Mouse (Mus musculus): ENCODE measurements around the gene Etfdh.

Gene Etfdh

DNA sequence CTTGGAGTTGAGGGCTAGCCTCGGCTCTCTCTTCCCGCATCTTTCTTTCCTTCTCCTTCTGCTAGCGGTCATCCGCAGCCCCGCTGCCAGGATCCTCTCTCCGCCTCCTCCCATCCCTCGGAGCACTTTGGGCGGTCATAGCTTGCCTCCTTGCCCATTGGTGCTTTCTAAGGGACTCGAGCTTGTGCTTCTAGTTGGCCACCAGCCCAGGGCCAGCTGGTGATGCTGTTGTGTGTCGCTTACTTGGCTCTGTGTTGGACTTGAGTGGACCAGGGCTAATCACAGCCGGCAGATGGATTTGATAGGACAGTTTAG is at the start of gene Etfdh:
Gene Etfdh (minus strand): TSS at position 85 of the 315 bp plus-strand sequence.
- peak; percentile 58 to 73 for DNase-seq (ENCODE audit: low spot score in 2 of 2)

DNA sequence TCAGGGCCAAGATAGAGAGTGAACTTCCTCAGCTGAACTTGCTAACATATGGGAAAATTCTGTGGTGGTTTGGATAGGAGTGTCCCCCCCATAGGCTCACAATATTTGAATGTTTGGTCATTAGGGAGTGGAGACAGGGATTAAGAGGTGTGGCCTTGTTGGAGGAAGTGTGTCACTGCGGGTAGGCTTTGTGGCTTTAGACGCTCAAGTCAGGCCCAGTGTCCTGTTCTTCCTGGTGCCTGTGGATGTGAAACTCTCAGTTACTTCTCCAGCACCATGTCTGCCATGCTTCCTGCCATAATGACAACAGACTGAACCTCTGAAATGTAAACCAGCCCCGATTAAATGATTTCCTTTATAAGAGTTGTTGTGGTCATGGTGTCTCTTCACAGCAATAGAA is 47.1 kb upstream of the Etfdh start:
- DNase-seq (ENCODE audit: low spot score in 2 of 2): no peak

DNA sequence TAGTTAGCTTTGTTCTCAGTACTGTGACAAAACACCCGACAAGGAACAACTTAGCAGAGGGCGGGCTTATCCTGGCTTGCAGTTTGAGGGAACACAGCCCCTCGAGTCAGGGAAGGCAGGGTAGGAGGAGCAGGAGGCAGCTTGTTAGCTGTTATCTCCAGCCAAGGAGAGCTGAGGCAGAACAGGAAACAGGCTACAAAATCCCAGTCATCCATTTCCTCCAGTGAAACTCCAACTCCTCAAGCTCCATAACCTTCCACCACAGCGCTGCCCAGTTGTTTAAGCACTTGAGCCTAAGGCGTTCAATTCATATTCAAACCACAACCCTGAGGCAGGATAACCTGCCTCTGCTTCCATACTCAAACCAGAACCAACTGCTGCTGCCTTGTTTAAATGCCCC is 45.3 kb upstream of the Etfdh start:
- no peak for DNase-seq (ENCODE audit: low spot score in 2 of 2)

DNA sequence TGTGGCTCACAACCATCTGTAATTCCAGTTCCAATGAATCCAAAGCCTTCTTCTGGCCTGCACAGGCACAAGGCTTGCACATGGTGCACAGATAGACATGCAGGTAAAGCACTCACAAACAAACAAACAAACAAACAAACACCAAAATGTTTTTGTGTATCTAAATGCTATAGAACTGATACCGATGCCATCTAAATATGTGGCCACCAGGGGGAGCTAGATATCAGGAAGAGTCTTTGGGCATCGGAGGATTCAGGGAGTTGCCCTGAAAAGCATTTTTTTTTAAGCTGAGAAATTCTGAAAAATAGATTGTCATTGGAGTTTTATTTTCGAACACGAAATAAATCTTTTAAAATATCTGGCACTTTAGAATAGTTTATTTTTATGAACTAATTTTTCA is 43.8 kb upstream of the Etfdh start:
- peak in 1 of 2 experiments; percentile 34 for DNase-seq (ENCODE audit: low spot score in 2 of 2)

DNA sequence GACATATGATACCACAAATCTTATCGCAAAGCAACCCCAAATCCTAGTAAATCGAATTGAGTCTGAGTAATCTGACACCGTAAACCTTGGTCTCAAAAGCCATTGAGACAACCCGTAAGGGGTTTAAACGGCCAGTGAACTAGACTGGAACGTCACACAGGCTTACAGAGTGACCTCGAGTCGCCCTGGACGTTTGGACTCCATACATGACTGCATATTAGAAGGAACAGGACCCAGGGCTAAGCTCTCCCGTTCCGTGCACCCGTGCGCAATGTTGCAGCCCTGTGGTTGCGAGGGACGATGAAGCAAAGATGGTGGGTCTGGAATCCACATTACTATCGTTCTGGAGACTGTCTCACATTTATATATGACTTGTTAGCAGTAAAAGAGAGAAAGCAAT is 42.9 kb upstream of the Etfdh start:
- no peak for DNase-seq (ENCODE audit: low spot score in 2 of 2)

DNA sequence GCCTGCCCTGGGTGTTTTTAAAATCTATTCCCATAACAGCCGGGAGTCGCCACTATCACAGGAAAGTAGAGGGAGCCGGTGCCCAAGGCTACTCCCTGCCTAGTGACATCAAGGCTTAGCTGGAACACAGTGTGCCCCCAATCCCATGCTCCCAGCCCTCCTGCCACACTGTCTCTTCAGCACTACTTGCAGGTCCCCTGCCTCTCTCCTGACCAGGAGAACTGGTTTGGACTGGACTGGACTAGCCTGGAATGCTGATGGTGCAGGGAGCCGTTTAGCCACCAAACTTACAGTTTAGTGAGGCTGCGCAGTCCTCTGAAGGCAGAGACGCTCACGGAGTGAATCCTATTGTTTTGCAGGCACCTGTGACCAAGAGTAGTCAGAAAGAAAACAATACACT is 41.3 kb upstream of the Etfdh start:
- no peak for DNase-seq (ENCODE audit: low spot score in 2 of 2)

DNA sequence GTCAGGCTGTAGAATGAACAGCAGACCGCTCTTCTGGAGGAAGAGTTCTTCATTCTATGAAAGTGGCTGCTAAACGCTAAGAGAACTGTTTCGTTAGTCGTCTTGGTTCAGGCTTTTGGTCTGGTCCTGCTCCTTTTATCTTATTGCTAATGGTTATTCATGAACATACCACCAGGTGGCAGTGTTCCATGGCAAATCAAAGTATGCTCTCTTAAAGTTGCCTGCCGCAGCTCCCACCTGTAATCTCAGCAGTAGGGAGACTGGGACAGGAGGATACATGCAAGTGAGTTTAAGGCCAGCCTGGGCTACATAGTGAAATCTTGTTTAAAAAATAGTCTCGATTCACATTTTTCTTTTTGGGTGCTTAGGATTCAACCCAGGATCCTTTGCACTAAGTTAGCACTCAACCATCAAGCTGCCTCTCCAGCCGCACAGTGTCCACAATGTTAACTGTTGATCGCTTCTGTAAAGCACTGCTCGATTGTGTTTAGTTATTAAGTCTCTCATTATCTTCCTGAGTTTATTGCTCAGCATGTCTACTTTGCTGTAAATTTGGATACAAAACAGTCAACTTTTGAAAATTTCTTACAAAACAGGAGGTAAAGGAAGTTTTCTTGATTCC is 35.6 kb upstream of the Etfdh start:
- peak in 1 of 2 experiments; percentile 19 for DNase-seq (ENCODE audit: low spot score in 2 of 2)

DNA sequence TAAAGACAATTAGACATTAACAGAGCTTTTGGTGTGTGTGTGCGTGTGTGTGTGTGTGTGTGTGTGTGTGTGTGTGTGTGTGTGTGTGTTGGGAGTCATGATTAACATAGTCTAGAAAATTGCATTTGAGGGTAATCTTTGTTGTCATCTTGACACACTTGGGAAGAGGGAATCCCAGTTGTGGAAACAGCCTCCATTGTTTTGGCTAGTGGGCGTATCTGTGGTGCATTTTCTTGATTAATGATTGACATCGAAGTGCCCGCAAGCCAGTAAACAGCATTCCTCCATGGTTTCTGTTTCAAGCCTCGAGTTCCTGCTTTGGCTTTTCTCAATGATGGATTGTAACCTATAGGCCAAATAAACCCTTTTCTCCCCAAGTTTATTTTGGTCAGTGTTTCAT is 27.4 kb upstream of the Etfdh start:
- no peak for DNase-seq (ENCODE audit: low spot score in 2 of 2)

DNA sequence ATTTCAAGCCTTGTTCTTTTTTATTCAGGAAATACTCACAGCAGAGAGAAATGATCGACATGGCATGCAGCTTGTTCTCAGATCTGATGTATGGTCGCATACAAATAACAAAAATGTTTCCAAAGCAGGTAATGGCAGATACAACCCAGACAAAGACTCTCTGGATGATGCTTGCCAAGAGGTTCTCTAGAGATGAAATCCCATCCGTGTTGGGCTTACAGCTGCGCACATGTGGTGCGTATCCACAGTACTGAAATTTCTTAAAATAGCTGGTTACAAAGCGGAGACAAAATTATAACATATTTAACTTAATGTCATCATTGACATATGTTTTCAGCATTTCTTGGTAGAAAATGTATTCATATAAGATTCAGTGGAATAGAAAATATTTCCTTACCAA is 22.8 kb upstream of the Etfdh start:
- DNase-seq (ENCODE audit: low spot score in 2 of 2): no peak

DNA sequence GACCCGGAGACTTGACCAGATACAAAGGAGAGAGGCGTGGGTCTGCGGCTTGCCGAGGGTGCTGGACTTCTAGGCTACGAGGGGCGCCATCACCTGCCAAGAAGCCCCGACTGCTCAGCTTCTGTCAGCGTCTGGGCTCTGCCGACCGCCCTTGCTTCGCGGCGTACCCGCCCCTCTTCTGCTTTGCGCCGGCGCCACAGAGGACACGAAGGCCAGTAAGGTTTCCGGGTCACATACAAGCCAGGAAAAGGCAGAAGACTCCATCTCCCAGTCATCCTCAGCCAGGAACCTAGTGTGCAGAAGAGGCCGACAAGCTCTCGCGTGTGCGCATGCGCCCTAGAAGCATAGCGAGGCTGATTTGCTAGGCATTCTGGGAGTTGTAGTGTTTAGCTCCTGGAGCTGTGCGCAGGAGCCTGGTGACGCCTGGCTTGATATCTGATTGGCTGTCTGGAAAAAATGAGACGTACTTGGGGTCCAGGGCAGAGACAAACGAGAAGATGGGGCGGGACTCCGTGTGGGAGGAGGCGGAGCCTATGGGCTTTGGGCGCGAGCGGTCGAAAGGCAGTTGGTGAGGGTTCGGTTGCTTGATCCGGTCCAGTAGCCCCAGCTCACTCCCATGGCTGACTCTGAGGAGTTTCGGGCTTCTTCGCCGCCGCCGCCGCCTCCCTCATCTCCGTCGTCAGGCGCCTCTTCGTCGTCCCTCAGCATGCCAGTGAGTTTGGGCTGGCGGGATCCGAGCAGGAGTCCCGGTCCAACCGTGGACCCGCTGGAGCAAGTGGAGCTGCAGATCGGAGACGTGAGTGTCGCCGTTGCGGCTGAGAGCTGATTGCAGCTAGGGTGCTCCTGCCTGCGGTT is 512 bp downstream of the Etfdh start, which contains the start of gene 4930579G24Rik:
Gene 4930579G24Rik (plus strand): TSS at position 519 of the 855 bp plus-strand sequence.
- DNase-seq (ENCODE audit: low spot score in 2 of 2): peak; percentile 98 to 100

DNA sequence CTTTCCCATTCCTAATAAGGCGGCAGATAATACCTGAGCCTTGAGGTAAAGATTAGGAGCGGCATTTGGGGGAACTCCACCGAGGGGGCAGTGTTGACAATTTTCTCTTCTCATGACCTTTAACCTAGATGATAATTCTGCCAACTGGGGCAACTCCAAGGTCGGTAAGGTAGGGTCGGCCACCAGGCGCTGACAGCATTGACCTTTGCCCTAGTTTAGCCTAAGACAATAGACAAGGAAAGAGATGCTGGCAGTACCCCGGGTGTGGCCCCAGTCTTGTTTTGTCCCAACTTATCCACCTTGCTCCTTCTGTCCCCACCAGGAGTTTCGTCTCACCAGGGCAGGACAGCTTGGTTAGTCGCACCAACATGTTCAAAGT is 1.1 kb downstream of the Etfdh start:
- no peak for DNase-seq (ENCODE audit: low spot score in 2 of 2)

DNA sequence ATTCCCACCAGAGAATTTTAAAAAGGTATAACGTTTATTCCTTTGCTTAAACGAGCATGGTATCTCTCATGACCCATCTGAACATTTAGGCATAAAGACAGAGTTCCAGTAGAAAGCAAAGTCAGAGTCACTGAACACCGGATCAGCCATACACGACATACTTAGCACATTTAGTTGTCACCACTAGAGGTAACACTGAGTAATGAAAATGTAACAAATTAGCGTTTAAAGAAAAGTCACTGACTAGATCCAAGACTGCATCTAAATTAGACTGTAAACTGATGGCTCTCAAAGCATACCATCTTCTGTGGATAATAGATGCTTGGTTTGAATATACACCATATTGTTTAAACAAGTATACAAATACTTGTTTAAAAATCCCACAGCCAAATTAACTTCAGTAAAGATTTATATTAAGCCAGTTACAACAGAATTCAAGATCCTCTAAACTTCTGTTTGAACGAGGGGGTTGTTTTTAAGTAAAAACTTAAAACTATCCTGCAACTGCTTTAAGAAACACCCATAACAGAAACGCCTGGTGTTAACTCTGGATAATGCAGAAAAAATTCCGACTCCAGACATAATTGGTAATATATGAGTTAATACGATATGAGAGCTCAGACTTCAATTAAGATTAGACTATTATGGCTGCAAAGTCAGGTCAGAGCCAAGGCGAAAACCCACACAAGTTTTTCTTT is 1.7 kb downstream of the Etfdh start:
- DNase-seq (ENCODE audit: low spot score in 2 of 2): no peak

DNA sequence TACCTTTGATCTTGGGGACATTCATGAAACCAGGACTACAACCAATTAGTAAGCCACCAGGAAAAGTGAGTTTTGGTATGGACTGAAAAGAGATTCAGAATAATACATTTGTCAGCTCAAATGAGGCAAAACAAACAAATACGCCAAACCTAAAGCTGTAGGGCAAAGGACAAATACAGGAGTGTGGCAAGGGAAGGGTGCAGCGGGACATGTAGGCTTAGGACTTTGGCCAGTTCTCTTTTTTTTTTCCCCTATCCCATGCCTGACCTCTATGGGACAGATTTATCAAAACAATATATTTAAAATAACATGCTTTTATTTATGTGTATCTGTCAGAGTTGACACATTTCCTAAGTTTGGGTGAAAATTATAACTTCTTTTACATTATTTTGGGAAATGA is 19.4 kb downstream of the Etfdh start:
- no peak for DNase-seq (ENCODE audit: low spot score in 2 of 2)

DNA sequence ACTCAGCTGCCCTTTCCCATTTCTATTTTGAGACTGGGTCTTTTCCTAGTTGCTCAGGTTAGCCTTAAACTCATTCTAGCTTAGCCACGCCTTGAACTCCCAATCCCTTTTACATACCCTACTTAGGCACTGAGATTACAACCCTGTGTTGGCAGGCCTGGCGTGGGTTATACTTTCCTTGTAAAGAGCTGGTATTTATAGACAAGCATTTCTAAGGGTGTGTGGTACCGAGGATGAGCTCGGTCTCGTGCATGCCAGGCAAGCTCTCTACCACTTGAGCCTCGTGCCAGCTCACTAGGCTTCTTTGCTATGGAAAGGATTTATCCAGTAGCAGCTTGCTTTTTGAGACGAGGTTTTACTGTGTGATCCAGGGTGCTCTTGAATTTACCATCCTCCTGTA is 33.8 kb downstream of the Etfdh start:
- DNase-seq (ENCODE audit: low spot score in 2 of 2): no peak

DNA sequence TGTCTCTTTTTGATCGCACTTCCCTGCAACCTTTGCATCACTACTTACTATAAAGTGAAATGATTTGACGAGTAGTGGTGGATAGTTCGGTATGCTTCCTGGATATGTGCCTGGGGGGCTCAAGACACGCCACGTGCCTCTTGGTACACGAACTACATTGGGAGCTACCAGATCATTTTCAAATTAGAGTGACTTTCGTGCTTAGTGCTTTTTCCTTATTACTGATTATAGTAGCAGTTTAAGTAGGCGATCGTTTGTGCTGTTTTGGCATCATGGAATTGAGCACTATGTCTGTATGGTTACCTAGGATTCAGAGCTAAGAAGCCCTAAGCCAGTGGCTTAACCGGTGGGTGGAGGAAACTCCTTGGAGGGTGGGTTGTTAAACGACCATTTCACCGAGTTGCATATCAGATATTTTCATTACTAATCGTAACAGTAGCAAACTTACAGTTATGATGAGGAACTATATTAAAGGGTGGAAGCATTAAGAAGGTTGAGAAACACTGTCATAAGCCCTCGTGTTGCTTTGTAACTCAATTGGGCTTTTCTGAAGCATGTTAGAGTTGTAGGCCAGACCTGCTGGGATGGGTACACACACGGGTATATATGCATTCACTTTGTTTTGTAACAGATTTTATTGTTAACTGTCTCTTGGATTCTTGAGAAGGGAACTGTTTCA is 37.4 kb downstream of the Etfdh start:
- no peak for DNase-seq (ENCODE audit: low spot score in 2 of 2)

DNA sequence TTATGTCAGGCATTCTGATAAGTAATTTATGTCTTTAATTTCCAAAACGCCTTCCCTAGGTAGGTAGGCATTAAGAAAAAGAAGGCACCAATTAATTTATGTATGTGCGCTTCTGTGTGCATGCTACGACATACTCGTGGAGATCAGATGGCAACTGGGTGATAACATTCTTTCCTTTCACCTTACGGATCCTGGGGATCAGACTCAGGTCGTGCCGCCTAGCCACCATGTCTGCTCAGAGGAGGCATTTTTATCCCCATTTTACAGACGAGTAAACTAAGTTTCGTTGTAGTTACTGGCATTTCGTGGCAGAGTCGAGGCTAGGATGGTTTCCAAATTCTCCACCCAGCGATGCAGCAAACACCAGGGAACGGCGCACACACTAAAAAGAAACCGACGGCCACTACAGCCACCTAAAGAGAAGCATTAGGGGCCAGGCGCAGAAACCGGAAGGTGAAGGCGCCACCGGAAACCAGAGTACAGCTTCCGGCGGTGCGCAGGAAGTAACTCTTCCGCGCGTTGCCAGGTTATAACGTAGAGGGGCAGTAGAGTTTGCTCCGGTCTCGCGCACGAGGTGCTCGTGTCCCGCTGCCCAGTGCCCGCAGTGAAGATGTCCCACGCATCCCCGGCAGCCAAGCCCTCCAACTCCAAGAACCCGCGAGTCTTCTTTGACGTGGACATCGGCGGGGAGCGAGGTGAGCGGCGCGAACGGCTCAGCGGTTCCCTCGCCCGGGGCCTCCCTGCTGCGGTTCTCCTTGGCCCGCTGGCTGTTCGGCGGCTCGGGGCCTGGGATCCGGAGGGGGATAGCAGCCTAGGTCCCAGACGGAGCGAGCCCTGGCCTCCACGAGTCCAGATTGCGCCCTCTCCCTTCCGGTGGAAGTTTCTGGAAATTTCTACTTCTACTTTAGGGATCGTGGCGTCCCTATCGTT is 38.2 kb downstream of the Etfdh start, which contains the start of gene Ppid:
Gene Ppid (plus strand): TSS at position 480 of the 930 bp plus-strand sequence.
- peak; percentile 70 to 79 for DNase-seq (ENCODE audit: low spot score in 2 of 2)

DNA sequence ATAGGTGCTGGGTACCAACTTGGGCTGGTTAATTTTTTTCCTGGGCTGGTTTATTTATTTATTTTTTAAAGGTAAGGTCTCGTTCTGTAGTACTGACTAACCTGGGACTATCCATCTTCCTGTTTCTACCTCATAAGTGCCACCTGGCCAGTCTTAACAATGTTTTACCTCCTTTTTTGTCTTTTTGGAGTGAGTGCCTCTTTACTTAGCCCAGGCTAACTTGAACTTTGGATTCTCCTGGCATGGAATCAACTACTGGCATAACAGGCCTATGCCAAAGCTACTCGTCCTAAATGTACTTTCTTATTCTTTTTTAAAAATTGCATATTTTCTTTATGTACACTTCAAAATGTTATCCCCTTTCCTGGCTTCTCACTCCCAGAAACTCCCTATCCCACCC is 39.6 kb downstream of the Etfdh start:
- no peak for DNase-seq (ENCODE audit: low spot score in 2 of 2)

DNA sequence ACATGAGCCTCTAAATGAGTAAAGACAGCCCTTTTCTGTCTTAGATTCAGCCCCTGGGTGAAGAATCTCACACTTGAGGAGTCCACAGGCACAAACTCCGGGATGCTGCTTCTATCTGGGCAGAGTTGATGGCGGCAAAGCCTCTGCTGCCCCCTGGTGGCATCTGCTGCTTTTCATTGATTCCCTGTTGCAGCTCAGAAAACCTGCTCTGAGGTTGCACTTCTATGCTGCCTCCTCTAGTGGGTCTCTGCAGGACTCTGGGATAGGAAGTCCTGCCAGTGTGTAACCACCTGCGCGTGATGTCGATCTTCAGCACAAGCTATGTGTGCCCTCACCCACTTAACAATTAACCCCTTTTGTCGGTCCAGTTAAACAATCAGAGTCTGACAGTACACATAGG is 42.5 kb downstream of the Etfdh start:
- DNase-seq (ENCODE audit: low spot score in 2 of 2): peak; percentile 71 to 88

DNA sequence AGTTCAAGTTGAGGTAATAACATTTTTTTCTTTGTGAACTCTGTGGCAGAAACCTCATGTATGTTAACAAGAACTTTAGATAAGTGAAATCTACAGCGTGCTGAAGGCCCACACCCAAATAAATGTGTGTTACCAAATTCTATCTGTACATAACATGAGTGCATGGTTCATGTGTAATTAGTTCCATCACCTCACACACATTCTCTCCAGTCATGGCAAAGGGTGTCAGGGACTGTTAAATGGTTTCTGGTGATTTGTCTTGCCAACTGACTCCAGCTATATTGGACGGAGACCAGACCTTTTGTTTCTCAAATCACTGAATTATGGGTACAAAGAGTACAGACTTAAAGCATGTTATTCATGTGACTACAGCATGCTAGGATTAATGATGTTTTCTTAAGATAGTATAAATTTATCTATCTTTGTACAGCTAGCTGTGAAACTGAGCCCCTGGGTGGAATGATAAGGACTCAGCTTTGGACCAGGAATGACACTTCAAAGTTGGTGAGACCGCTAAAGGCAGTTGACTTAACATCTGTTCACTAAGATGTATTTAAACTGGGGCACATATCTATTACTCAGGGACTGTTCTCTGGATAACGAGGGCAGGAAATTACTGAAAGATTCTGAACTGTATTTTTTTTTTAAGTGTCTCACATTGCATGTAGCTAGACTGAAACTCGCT is 49.3 kb downstream of the Etfdh start:
- no peak for DNase-seq (ENCODE audit: low spot score in 2 of 2)

DNA sequence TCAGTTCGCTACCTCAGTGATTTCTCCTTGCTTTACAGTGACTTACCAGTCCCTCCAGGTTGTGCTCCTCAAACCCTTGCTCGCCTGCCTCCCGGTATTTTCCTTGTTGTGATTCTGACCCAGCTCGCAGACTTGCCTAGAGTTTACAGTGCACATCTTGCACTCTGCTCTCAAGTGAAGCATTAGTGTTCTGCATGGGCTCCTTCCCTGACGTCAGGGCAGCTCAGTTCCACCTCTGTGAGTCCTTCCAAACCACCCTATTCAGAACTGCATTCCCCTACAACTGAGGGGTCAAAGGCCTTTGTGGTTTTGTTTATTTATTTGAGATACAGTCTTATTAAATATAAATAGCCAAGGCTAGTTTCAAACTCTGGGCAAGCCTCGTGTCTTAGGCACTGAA is 51.1 kb downstream of the Etfdh start:
- no peak for DNase-seq (ENCODE audit: low spot score in 2 of 2)

DNA sequence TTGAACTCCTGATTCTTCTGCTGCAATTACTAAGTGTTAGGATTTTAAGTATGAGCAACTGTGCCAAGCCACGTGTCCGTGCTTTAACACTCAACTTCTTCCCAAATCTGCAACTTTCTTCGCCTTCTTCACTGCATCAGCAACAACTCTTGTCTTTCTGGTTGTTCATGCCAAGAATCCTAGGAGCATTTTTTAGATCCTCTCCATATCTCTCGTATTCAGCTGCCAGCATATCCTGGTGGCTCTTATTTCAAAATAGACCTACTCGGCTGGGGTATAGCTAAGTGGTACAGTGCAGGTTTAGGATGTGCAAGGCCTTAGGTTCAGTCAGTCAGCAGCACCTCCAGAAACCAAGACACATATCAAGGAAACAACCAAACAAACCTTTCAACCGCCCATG is 51.7 kb downstream of the Etfdh start:
- DNase-seq (ENCODE audit: low spot score in 2 of 2): no peak
